ENCODE assay signal across 21 mouse cellular contexts in the genomic region with DNA sequence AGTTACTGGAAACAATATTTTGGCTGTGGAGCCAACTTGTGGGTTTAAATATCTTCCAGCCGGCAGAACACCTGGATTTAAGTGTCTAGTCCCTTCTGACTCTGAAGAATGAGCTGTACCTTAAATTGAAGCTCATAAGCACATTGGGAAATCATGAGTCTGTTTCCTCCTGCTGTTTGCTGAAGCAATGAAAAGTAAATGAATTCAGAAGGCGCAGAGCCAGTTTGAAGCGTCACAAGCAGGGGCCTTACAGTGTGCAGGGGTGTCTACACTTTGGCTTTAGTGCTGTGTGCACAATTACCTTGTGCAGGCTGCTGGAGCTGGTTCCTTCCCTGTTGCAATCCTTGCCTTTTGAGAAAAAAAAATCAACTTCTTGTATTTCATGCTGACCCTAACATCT.
DNase-seq lines count a peak whose midpoint lies in the region; ATAC-seq and TF ChIP-seq lines count a peak whose summit lies in the region.
"Had no signal": no experiment of that assay in that cellular context is flagged by ENCODE, and none has a peak within 500 bp of the region (broad histone marks: within the 10 kb centered on the region; RNA-seq: fewer than 3 reads in every experiment).

No protein-coding gene starts in this region.

- TF ChIP-seq CTCF in lung, adult 2 months (IDR thresholded peaks at IDR 0.05; ENCODE audit: insufficient read depth, low read length) = no peak
- no peak for TF ChIP-seq CTCF in lung, postnatal 0 days (IDR thresholded peaks at IDR 0.05)

- DNase-seq in embryonic facial prominence, embryonic 10.5 days (ENCODE audit: low spot score) = no peak
- peak; percentile 63 to 80 for DNase-seq in lung, adult 18-20 months
- no peak for DNase-seq in lung, adult 2 months
- peak; percentile 85 for DNase-seq in lung, postnatal 0 days (ENCODE audit: low spot score)
- no peak for DNase-seq in cerebellum, postnatal 25 days
- DNase-seq in thymus, postnatal 14 days = no peak
- DNase-seq: adrenal gland, adult 8-10 months; cerebellum, adult 9-11 months; gastrocnemius, postnatal 14 days; heart, adult 2 months; heart, postnatal 4 days; kidney, adult 18-20 months; kidney, postnatal 14 days had no signal

- H3K27ac ChIP-seq in embryonic facial prominence, embryonic 12.5 days = peak overlapping the region; percentile 65
- no peak overlapping the region for H3K27ac ChIP-seq in embryonic facial prominence, embryonic 10.5 days (replicated peaks)
- no peak overlapping the region for H3K27ac ChIP-seq in lung, postnatal 0 days (ENCODE audit: low read length)
- peak overlapping the region; percentile 51; the same call in 1 of the 2 replicates for H3K27ac ChIP-seq in stomach, embryonic 15.5 days
- H3K27ac ChIP-seq: forebrain, embryonic 12.5 days; heart, adult 2 months; heart, embryonic 15.5 days; layer of hippocampus, adult 2 months; neural tube, embryonic 15.5 days had no signal

- 69% methylated on average over 3 of the region's 3 CpGs for WGBS in embryonic facial prominence, embryonic 12.5 days
- 90% methylated on average over 3 of the region's 3 CpGs for WGBS in embryonic facial prominence, embryonic 10.5 days
- WGBS in lung, adult 2 months = 75% methylated on average over 3 of the region's 3 CpGs
- WGBS in lung, postnatal 0 days = 62% methylated on average over 3 of the region's 3 CpGs
- WGBS in stomach, embryonic 15.5 days = 51% methylated on average over 3 of the region's 3 CpGs

- ATAC-seq in embryonic facial prominence, embryonic 12.5 days (ENCODE audit: insufficient number of reproducible peaks, insufficient read depth, low FRiP score, low TSS enrichment) = no peak
- ATAC-seq in lung, postnatal 0 days = peak; percentile 57
- ATAC-seq in stomach, embryonic 15.5 days (ENCODE audit: insufficient read depth, low FRiP score, low read depth) = no peak
- ATAC-seq: hindbrain, embryonic 16.5 days; midbrain, embryonic 16.5 days had no signal

- no peak for TF ChIP-seq EP300 in lung, postnatal 0 days (IDR thresholded peaks at IDR 0.05)

- H3K9ac ChIP-seq in embryonic facial prominence, embryonic 12.5 days = no peak overlapping the region
- H3K9ac ChIP-seq in lung, postnatal 0 days (replicated peaks; ENCODE audit: low read depth) = no peak overlapping the region
- H3K9ac ChIP-seq in stomach, embryonic 15.5 days = no peak overlapping the region
- H3K9ac ChIP-seq: forebrain, embryonic 12.5 days; heart, embryonic 15.5 days; neural tube, embryonic 15.5 days had no signal

- no peak overlapping the region for H3K4me3 ChIP-seq in embryonic facial prominence, embryonic 12.5 days
- no peak overlapping the region for H3K4me3 ChIP-seq in embryonic facial prominence, embryonic 10.5 days
- H3K4me3 ChIP-seq in lung, adult 2 months (replicated peaks; ENCODE audit: extremely low read depth, low read depth, low read length) = no peak overlapping the region
- H3K4me3 ChIP-seq in lung, postnatal 0 days (ENCODE audit: low read depth, low read length) = no peak overlapping the region
- H3K4me3 ChIP-seq in stomach, embryonic 15.5 days (replicated peaks) = no peak overlapping the region
- H3K4me3 ChIP-seq: forebrain, embryonic 12.5 days; heart, adult 2 months; heart, embryonic 15.5 days; layer of hippocampus, adult 2 months; neural tube, embryonic 15.5 days had no signal

- H3K27me3 ChIP-seq in embryonic facial prominence, embryonic 12.5 days = no peaks in the 10 kb centered on the region
- no peaks in the 10 kb centered on the region for H3K27me3 ChIP-seq in embryonic facial prominence, embryonic 10.5 days (replicated peaks; ENCODE audit: low read depth, poor library complexity, severe bottlenecking)
- no peaks in the 10 kb centered on the region for H3K27me3 ChIP-seq in lung, postnatal 0 days (replicated peaks; ENCODE audit: insufficient read depth, low read length)
- no peaks in the 10 kb centered on the region for H3K27me3 ChIP-seq in stomach, embryonic 15.5 days (replicated peaks)
- H3K27me3 ChIP-seq: heart, embryonic 15.5 days; neural tube, embryonic 15.5 days had no signal

- H3K9me3 ChIP-seq in embryonic facial prominence, embryonic 12.5 days = no peaks in the 10 kb centered on the region
- H3K9me3 ChIP-seq in embryonic facial prominence, embryonic 10.5 days = no peaks in the 10 kb centered on the region
- H3K9me3 ChIP-seq in lung, postnatal 0 days (ENCODE audit: low read length) = no peaks in the 10 kb centered on the region
- H3K9me3 ChIP-seq in stomach, embryonic 15.5 days = no peaks in the 10 kb centered on the region
- H3K9me3 ChIP-seq: forebrain, embryonic 12.5 days; heart, embryonic 15.5 days; neural tube, embryonic 15.5 days had no signal

- H3K4me1 ChIP-seq in embryonic facial prominence, embryonic 12.5 days = peaks cover 24% of the 10 kb centered on the region; the same call in 1 of the 2 replicates
- peaks cover 43% of the 10 kb centered on the region for H3K4me1 ChIP-seq in embryonic facial prominence, embryonic 10.5 days
- H3K4me1 ChIP-seq in lung, adult 2 months (ENCODE audit: control insufficient read depth, insufficient read depth, low read length) = peaks cover 9% of the 10 kb centered on the region
- H3K4me1 ChIP-seq in lung, postnatal 0 days (ENCODE audit: insufficient read depth, low read depth, low read length) = no peaks in the 10 kb centered on the region
- H3K4me1 ChIP-seq in stomach, embryonic 15.5 days = peaks cover 14% of the 10 kb centered on the region; the same call in 1 of the 2 replicates
- H3K4me1 ChIP-seq: neural tube, embryonic 15.5 days had no signal

- no peaks in the 10 kb centered on the region for H3K36me3 ChIP-seq in embryonic facial prominence, embryonic 12.5 days
- no peaks in the 10 kb centered on the region for H3K36me3 ChIP-seq in embryonic facial prominence, embryonic 10.5 days (replicated peaks)
- no peaks in the 10 kb centered on the region for H3K36me3 ChIP-seq in lung, postnatal 0 days (ENCODE audit: insufficient read depth, low read length)
- no peaks in the 10 kb centered on the region for H3K36me3 ChIP-seq in stomach, embryonic 15.5 days
- H3K36me3 ChIP-seq: forebrain, embryonic 12.5 days; heart, embryonic 15.5 days; neural tube, embryonic 15.5 days had no signal

- no peak for TF ChIP-seq POLR2A in lung, adult 2 months (IDR thresholded peaks at IDR 0.05; ENCODE audit: borderline replicate concordance, extremely low read depth, low read depth, low read length)

- no peak overlapping the region for H3K4me2 ChIP-seq in embryonic facial prominence, embryonic 12.5 days (replicated peaks)
- H3K4me2 ChIP-seq in lung, postnatal 0 days (replicated peaks; ENCODE audit: low read depth, low read length) = no peak overlapping the region
- no peak overlapping the region for H3K4me2 ChIP-seq in stomach, embryonic 15.5 days
- H3K4me2 ChIP-seq: forebrain, embryonic 12.5 days; heart, embryonic 15.5 days; neural tube, embryonic 15.5 days had no signal

Comparison
In these comparisons a context has a peak if more than half of its experiments do, and no peak if none do; other contexts are left out.
1. H3K27ac ChIP-seq: peak in embryonic facial prominence, embryonic 12.5 days (single experiment) and stomach, embryonic 15.5 days (single experiment); none in embryonic facial prominence, embryonic 10.5 days (single experiment) and lung, postnatal 0 days (single experiment).
2. DNase-seq: peak in lung, adult 18-20 months (2 of 2) and lung, postnatal 0 days (single experiment); none in embryonic facial prominence, embryonic 10.5 days (single experiment), lung, adult 2 months (single experiment), cerebellum, postnatal 25 days (0 of 2) and thymus, postnatal 14 days (single experiment).